In genomic region chr6:90462181-90462706, GRCm38 (mm10) we compare ENCODE assay signal across 8 mouse cellular contexts. TPM values are rescaled to one million over a fixed set of nuclear protein-coding genes. Genes with fewer than 3 reads are reported as not detected.
DNase-seq lines count a peak whose midpoint lies in the region; ATAC-seq and TF ChIP-seq lines count a peak whose summit lies in the region.

Gene Klf15, plus strand, starts transcription at chr6:90462576.

- no peaks in the 10 kb centered on the region for H3K9me3 ChIP-seq in hindbrain, embryonic 14.5 days (ENCODE audit: control insufficient read depth, low read length)
- no peaks in the 10 kb centered on the region for H3K9me3 ChIP-seq in lung, embryonic 16.5 days (ENCODE audit: control insufficient read depth, low read length)

- peak within 1 kb of the TSS; percentile 100 for H3K4me2 ChIP-seq in hindbrain, embryonic 14.5 days (replicated peaks)
- peak within 1 kb of the TSS; percentile 99 for H3K4me2 ChIP-seq in lung, embryonic 16.5 days (ENCODE audit: low read depth, low read length)

- ATAC-seq in hindbrain, embryonic 14.5 days (ENCODE audit: low FRiP score) = peak; percentile 81
- peak; percentile 69 for ATAC-seq in lung, embryonic 16.5 days (ENCODE audit: low read depth)

- under 1% methylated on average over 66 of the region's 70 CpGs for WGBS in hindbrain, embryonic 14.5 days
- under 1% methylated on average over 42 of the region's 70 CpGs for WGBS in lung, embryonic 16.5 days

- DNase-seq in adrenal gland, postnatal 10 days = peak; percentile 88
- DNase-seq in gastrocnemius, adult 8-10 months (ENCODE audit: low spot score in 2 of 2) = peak; percentile 76 to 84
- DNase-seq in hindbrain, embryonic 14.5 days (ENCODE audit: low spot score) = peak; percentile 75
- DNase-seq in layer of hippocampus, postnatal 25 days (ENCODE audit: extremely low spot score in 1 of 2, low spot score in 1 of 2) = peak; percentile 71 to 73
- DNase-seq in retina, postnatal 7 days (ENCODE audit: low read depth, low spot score) = peak; percentile 65
- no peak for DNase-seq in natural killer cell, adult 2 months (ENCODE audit: low spot score in 2 of 2)

- H3K27me3 ChIP-seq in hindbrain, embryonic 14.5 days (ENCODE audit: control insufficient read depth, insufficient read depth, low read length) = peaks cover 24% of the 10 kb centered on the region
- peaks cover 19% of the 10 kb centered on the region for H3K27me3 ChIP-seq in lung, embryonic 16.5 days (ENCODE audit: control insufficient read depth, insufficient read depth, low read depth, low read length)

- no peak for TF ChIP-seq CTCF in cortical plate, adult 2 months (IDR thresholded peaks at IDR 0.05; ENCODE audit: extremely low read depth, insufficient read depth, low read length)

- H3K36me3 ChIP-seq in hindbrain, embryonic 14.5 days (replicated peaks; ENCODE audit: control insufficient read depth, insufficient read depth) = no peaks in the 10 kb centered on the region
- peaks cover 5% of the 10 kb centered on the region for H3K36me3 ChIP-seq in lung, embryonic 16.5 days (ENCODE audit: control insufficient read depth, insufficient read depth, low read length)

- H3K27ac ChIP-seq in cortical plate, adult 2 months (ENCODE audit: insufficient read depth, low read length) = peak within 1 kb of the TSS; percentile 99
- H3K27ac ChIP-seq in hindbrain, embryonic 14.5 days = peak within 1 kb of the TSS; percentile 53
- H3K27ac ChIP-seq in lung, embryonic 16.5 days (ENCODE audit: low read length) = peak within 1 kb of the TSS; percentile 68

- peak; percentile 37; the same call in 1 of the 2 replicates for TF ChIP-seq POLR2A in cortical plate, adult 2 months (IDR thresholded peaks at IDR 0.05; ENCODE audit: extremely low read depth, insufficient read depth, low read length)

- H3K9ac ChIP-seq in hindbrain, embryonic 14.5 days = peak within 1 kb of the TSS; percentile 64
- peak within 1 kb of the TSS; percentile 81 for H3K9ac ChIP-seq in lung, embryonic 16.5 days (ENCODE audit: low read length)

- no peaks in the 10 kb centered on the region; the same call in 1 of the 2 replicates for H3K4me1 ChIP-seq in cortical plate, adult 2 months (ENCODE audit: control insufficient read depth, insufficient read depth, low read length)
- peaks cover 15% of the 10 kb centered on the region; the same call in 1 of the 2 replicates for H3K4me1 ChIP-seq in hindbrain, embryonic 14.5 days (replicated peaks; ENCODE audit: control insufficient read depth, insufficient read depth, low read length)
- peaks cover 17% of the 10 kb centered on the region for H3K4me1 ChIP-seq in lung, embryonic 16.5 days (replicated peaks; ENCODE audit: control insufficient read depth, insufficient read depth, low read length)

- peak within 1 kb of the TSS; percentile 95 for H3K4me3 ChIP-seq in cortical plate, adult 2 months (ENCODE audit: insufficient read depth, low read length)
- H3K4me3 ChIP-seq in hindbrain, embryonic 14.5 days (replicated peaks; ENCODE audit: low read length) = peak within 1 kb of the TSS; percentile 62
- H3K4me3 ChIP-seq in lung, embryonic 16.5 days (ENCODE audit: low read length) = peak within 1 kb of the TSS; percentile 74

RNA-seq across cellular contexts. Expression of gene Klf15, which starts in this region (rescaled TPM):
- total RNA-seq in adrenal gland, postnatal 10 days (2021) = 10 to 100 TPM; 14.8 to 42.1 TPM
- 31.9 and 33.0 TPM in 2 replicates for polyA plus RNA-seq in cortical plate, adult 2 months (2012; rRNA removed)
- total RNA-seq in gastrocnemius, adult 8-10 months (2022) = 10 to 100 TPM; 26.7 to 83.2 (median 44.3) TPM
- polyA plus RNA-seq in hindbrain, embryonic 14.5 days (2014; fragmentation: Nextera tagmentation; extraction: Ambion mirVana) = 15.7 and 16.2 TPM in 2 replicates
- 10 to 100 TPM; 22.3 to 31.5 TPM for total RNA-seq in layer of hippocampus, postnatal 25 days (2021)
- 17.4 and 21.3 TPM in 2 replicates for polyA plus RNA-seq in lung, embryonic 16.5 days (2015; fragmentation: Nextera tagmentation; extraction: Ambion mirVana)

Comparison
In these comparisons a context has a peak if more than half of its experiments do, and no peak if none do; other contexts are left out.
1. DNase-seq: peak in adrenal gland, postnatal 10 days (single experiment), gastrocnemius, adult 8-10 months (2 of 2), hindbrain, embryonic 14.5 days (single experiment), layer of hippocampus, postnatal 25 days (2 of 2) and retina, postnatal 7 days (single experiment); none in natural killer cell, adult 2 months (0 of 2).
2. Peak in every context shown above with its lines, with median percentiles within 50 percentile points of each other: H3K27ac ChIP-seq and H3K4me3 ChIP-seq.